Mouse (Mus musculus) T-helper 1 cell (primary cell): ENCODE measurements around the gene Cdh24.

Source experiments
- in situ Hi-C: fragments of 300-600 bp; cut with MboI, MseI; formaldehyde crosslinking; loops from one replicate; pipeline ENCODE4 v1.15.1; 2025; ENCODE audit warnings: high pct_unique_total_duplicates

Cdh24 gene

DNA sequence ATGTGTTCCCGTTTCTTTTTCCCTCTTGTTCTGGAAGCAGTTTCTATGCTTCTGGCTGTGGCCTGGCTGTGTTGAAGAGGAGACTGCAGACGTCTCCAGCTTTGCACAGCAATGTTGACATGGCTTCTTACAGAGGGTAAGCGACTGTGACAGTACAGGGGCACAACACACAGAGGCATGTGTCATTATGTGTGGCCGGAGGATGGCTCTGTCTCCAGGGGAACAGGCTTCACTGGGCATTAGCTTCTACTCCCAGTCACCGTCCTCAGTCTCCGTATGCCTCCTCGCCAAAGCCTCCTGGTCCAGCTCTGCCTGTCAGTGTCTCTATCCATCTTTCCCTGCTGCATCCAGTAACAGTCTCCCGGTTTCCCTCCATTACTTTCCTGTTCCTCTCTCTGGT, 33.9 kb downstream of the Cdh24 start:
- in situ Hi-C loops = no loop called here

DNA sequence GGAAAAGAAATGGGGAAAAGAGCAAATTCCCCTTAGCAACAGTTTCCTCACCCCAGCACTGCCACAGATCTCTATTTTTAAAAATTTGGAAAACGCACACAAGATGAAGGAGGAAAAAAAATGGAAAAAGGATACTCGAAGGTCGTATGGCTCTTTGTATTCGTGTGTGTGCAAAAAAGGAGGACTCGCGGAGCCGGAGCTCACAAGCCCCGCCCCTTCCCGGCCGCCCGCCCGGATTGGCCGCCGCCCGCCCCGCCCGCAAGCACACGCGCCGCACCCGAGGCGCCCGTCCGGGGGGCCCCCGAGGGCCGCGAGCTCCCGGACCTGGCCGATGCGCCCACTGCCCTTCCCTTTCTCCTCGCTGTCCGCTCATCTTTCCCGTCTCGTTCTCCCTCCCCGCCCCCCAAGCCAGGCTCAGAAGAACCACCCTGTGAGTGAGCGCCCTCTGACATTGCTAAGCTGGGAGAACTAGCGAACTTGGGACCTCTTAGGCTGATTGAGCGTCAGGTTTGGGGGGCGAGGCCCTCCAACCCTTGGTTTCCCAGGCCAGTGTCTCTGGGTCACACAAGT, 35.3 kb downstream of the Cdh24 start, which contains the start of gene 4931414P19Rik:
TSS of gene 4931414P19Rik (minus strand) at position 242 of the 570 bp plus-strand sequence.
- in situ Hi-C loops = no loop called here

- in situ Hi-C loops = no loop called here
Observed at GRCm38 (mm10) chr14:54603686-54604085, 37.5 kb downstream of the Cdh24 start.

DNA sequence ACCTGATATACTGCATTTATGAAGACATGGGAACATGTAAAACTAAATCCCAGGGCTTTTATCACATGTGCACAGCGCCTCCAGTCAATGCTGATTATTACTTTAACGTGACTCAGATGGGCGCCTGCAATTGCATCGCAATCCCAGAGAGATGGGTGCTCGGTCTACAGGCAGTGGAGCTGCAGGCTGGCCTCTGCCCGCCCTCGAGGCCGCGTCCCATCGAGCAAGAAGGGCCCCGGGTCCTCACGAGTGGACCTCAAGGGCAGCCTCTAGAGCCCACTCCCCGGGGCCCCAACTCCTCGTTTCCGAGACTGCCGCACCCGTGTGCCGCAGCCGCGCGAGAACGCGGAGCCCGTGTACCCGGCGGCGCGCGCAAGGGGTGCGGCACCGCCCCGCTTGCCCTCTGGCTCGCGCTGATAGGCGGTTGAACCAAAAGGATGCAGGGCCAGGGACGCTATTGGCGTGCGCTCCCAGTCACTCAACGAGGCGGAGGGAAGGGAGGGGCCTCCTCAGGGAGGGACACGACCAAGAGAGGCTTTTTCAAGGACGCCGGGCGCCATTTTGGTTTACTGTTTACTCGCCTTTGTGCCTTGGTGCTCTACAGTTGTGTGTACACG, 38.0 kb downstream of the Cdh24 start:
- in situ Hi-C loops = no loop called here

- in situ Hi-C loops = no loop called here
Observed at GRCm38 (mm10) chr14:54602613-54603012, 38.6 kb downstream of the Cdh24 start.

- in situ Hi-C loops = no loop called here
Observed at GRCm38 (mm10) chr14:54601601-54602000, 39.6 kb downstream of the Cdh24 start.

DNA sequence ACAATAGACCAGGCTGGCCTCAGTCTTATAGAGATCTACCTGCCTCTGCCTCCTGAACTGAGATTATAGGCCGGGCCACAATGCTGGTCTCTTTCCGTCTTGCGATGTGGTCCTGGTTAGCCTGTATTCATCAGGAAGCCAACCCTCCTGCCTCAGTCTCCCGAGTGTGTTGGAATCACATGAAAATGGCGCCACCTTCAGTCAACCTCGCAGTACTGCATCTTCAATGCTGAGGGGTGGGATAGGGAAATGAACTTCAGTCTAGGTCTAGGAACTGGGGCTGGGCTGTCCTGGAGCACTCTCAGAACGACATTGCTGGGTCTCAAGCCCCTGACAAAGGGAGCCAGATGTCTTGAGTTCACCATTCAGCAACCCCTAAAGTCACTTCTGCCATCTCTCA, 44.1 kb downstream of the Cdh24 start:
- in situ Hi-C loops = loop anchor here (5.0 kb wide), 1 partner anchor 80 kb away; the partner anchor contains the start of gene Prmt5

- in situ Hi-C loops = loop anchor here (5.0 kb wide), 1 partner anchor 78 kb away; the partner anchor contains the start of gene Prmt5
Observed at GRCm38 (mm10) chr14:54594631-54595414, 46.3 kb downstream of the Cdh24 start.

DNA sequence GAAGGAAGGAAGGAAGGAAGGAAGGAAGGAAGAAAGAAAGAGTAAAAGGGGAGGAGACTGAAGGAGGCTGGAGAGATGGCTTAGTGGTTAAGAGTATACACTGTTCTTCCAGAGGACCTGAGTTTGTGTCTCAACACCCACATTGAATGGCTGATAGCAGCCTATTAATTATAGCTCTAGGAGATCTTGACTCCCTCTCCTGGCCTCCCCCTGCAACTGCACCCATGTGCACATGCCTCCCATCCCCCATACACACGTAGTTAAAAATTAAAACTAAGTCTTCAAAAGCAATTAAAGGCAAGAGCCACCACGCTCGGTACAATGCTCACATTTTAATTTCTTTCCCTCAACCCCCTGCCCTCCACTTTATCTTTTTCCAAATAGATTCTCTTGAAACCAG, 47.1 kb downstream of the Cdh24 start:
- in situ Hi-C loops = no loop called here

DNA sequence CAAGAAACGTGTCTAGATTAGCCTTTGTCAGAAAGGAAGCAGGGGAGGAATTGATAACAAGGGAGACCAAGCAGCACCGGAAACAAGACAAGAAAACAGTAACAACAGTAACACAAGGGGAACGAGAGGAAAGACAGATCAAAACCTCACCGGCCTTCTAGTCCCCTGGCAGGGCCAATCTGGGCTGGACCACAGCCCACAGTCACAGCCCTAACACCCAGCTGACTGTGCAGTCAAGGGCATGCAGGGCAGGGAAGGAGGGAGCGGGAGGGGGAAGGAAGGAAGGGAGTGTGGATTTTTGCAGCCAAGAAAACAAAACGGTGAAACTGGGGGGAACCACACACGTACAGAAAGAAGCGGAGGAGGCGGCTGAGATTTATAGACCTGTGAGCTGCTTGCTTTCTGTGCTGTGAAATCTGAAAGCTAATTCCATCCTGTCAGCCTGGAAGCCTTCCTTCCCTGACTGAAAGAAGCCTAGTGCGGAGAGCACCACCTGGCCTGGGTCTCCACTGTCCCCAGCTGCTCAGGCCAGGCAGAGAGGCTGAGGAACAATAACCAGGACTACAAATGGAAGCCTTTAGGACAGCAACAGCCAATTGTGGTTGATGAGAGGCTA, 48.7 kb downstream of the Cdh24 start:
- in situ Hi-C loops = no loop called here

DNA sequence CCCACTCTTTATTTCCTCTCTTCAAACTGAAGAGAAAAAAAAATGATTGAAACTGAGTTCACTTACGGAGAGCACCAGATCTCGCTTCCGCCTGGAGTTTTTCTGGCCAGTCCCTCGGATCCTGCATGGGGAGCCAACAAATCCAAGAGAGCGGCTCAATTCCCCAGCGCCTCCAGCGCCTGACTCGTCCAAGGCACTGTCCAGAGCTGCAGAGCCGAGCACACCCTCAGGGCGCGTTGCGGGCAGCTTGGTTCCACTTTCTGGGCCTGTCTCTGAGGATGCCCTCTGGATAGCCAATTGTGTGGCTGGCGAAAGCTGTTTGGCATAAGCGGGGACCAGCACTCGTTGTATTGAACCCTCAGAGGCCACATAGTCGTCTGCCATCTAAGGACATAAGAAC, 50.1 kb downstream of the Cdh24 start:
- in situ Hi-C loops = no loop called here

- in situ Hi-C loops = no loop called here
Observed at GRCm38 (mm10) chr14:54583681-54584338, 57.4 kb downstream of the Cdh24 start.

GRCm38 (mm10) chr14:54582536-54582935, 58.6 kb downstream of the Cdh24 start:
- in situ Hi-C loops = no loop called here
